Mouse (Mus musculus) liver, adult 2 months (tissue): Measurements from ENCODE around the gene Tspyl2. TPM values are rescaled to one million over a fixed set of nuclear protein-coding genes. Genes with fewer than 3 reads are reported as not detected.

ENCODE experiments used
- DNase-seq: peaks from one replicate; pipeline ENCODE4 v3.0.0-alpha.2; 2011; ENCODE audit warnings: low read depth, low spot score; ENCODE audit errors: extremely low read depth
- H3K27ac ChIP-seq: fragments of 200-500 bp; replicated peaks from 2 replicates; pipeline ENCODE4 v1.5.1; 2012; ENCODE audit warnings: low read depth, mild to moderate bottlenecking, control low read depth, inconsistent platforms, low read length; ENCODE audit not compliant: insufficient read depth
- H3K27me3 ChIP-seq: fragments of 200-500 bp; 2 replicates; pipeline ENCODE4 v1.6.1; 2012; ENCODE audit warnings: mild to moderate bottlenecking, moderate library complexity, low read length, inconsistent platforms; ENCODE audit not compliant: control insufficient read depth, insufficient read depth
- H3K36me3 ChIP-seq: fragments of 200-500 bp; 2 replicates; pipeline ENCODE4 v1.6.1; 2012; ENCODE audit warnings: low read length, inconsistent platforms; ENCODE audit not compliant: control insufficient read depth, insufficient read depth
- H3K4me1 ChIP-seq: fragments of 200-500 bp; 2 replicates; pipeline ENCODE4 v1.6.1; 2011; ENCODE audit warnings: low read length; ENCODE audit not compliant: control insufficient read depth, insufficient read depth
- H3K4me3 ChIP-seq: fragments of 200-500 bp; 2 replicates; pipeline ENCODE4 v1.5.1; 2011; ENCODE audit warnings: low read depth, mild to moderate bottlenecking, control low read depth, low read length, moderate library complexity; ENCODE audit not compliant: insufficient read depth
- H3K79me2 ChIP-seq: fragments of 200-500 bp; 2 replicates; pipeline ENCODE4 v1.6.1; 2012; ENCODE audit warnings: inconsistent platforms, mild to moderate bottlenecking, low read length, moderate library complexity; ENCODE audit not compliant: control insufficient read depth, insufficient read depth
- H3K9ac ChIP-seq: fragments of 200-500 bp; 2 replicates; pipeline ENCODE4 v1.6.1; 2012; ENCODE audit warnings: low read depth, mild to moderate bottlenecking, control low read depth, inconsistent platforms, low read length
- CTCF ChIP-seq: fragments of 200-500 bp; IDR thresholded peaks from 2 replicates; pipeline ENCODE4 v1.5.1; 2011; ENCODE audit warnings: low read depth, low read length, control low read depth
- POLR2A ChIP-seq: fragments of 200-500 bp; IDR thresholded peaks from 2 replicates; pipeline ENCODE4 v1.6.1; 2011; ENCODE audit warnings: low read length, control low read depth; ENCODE audit not compliant: insufficient read depth; ENCODE audit errors: extremely low read depth
- WGBS: fragments of 180-500 bp; shearing (Covaris S2); methylation state at CpG from one replicate; pipeline ENCODE4 v1.1.7; 2018; 5-methylcytosine and 5-hydroxymethylcytosine counted together
- polyA plus RNA-seq: library from polyadenylated mRNA; depleted of rRNA; stranded (reverse); fragments of >200 nt; gene quantifications from 2 replicates; pipeline ENCODE4 v1.2.3, GENCODE M21; 2012
- total RNA-seq: library from RNA; depleted of rRNA; stranded (reverse); fragments of >200 nt; gene quantifications from 2 replicates; pipeline ENCODE4 v1.2.3, GENCODE M21; 2014

Gene Tspyl2
- total and polyA plus RNA-seq, 2 experiments: 3.5 to 9.3 TPM

GRCm38 (mm10) chrX:152327689-152328052 is 14.6 kb downstream of the Tspyl2 start:
- WGBS: 16% methylated on average over 8 of the region's 8 CpGs
- Histone ChIP-seq H3K79me2 (no peaks in the 10 kb centered on the region), H3K27me3 (no peaks in the 10 kb centered on the region), H3K36me3 (no peaks in the 10 kb centered on the region), H3K4me3 (peak overlapping the region; percentile 9; the same call in 1 of the 2 replicates), H3K27ac (no peak overlapping the region), H3K9ac (no peak overlapping the region), H3K4me1 (no peaks in the 10 kb centered on the region)
- DNase-seq: no peak
- TF ChIP-seq CTCF (no peak), POLR2A (no peak)

- TF ChIP-seq CTCF: no peak
- TF ChIP-seq POLR2A: 0 out of 2 replicates have a peak, but pooled peaks have one; percentile 10
- no peaks in the 10 kb centered on the region for H3K36me3 ChIP-seq
- under 1% methylated on average over 29 of the region's 29 CpGs for WGBS
- peak; percentile 84 for DNase-seq
- no peaks in the 10 kb centered on the region for H3K4me1 ChIP-seq
- peak within 1 kb of the TSS; percentile 74 for H3K4me3 ChIP-seq
- H3K9ac ChIP-seq: peak within 1 kb of the TSS; percentile 69
- no peaks in the 10 kb centered on the region for H3K79me2 ChIP-seq
- H3K27me3 ChIP-seq: no peaks in the 10 kb centered on the region
- no peak within 1 kb of the TSS for H3K27ac ChIP-seq
Measured at GRCm38 (mm10) chrX:152326996-152327688, 15.1 kb downstream of the Tspyl2 start, which contains the start of gene Kantr. Gene Kantr (minus strand): TSS chrX:152327495.

- Histone ChIP-seq H3K79me2 (no peaks in the 10 kb centered on the region), H3K4me3 (no peak overlapping the region), H3K4me1 (no peaks in the 10 kb centered on the region), H3K27ac (no peak overlapping the region), H3K27me3 (no peaks in the 10 kb centered on the region), H3K36me3 (no peaks in the 10 kb centered on the region), H3K9ac (no peak overlapping the region)
- DNase-seq: no peak
- TF ChIP-seq POLR2A: no peak
- no peak for TF ChIP-seq CTCF
- WGBS: 100% methylated on average over 1 of the region's 1 CpGs
Measured at GRCm38 (mm10) chrX:152323584-152323983, 18.6 kb downstream of the Tspyl2 start.

- no peaks in the 10 kb centered on the region for H3K36me3 ChIP-seq
- no peaks in the 10 kb centered on the region for H3K27me3 ChIP-seq
- H3K9ac ChIP-seq: no peak overlapping the region
- H3K4me3 ChIP-seq: no peak overlapping the region
- no peaks in the 10 kb centered on the region for H3K4me1 ChIP-seq
- WGBS: 61% methylated on average over 2 of the region's 2 CpGs
- H3K27ac ChIP-seq: no peak overlapping the region
- no peak for DNase-seq
- TF ChIP-seq CTCF (no peak), POLR2A (no peak)
- no peaks in the 10 kb centered on the region for H3K79me2 ChIP-seq
Measured at GRCm38 (mm10) chrX:152322776-152323175, 19.4 kb downstream of the Tspyl2 start.

GRCm38 (mm10) chrX:152320535-152320934 is 21.7 kb downstream of the Tspyl2 start:
- TF ChIP-seq POLR2A (no peak), CTCF (no peak)
- 90% methylated on average over 4 of the region's 4 CpGs for WGBS
- H3K9ac ChIP-seq: no peak overlapping the region

GRCm38 (mm10) chrX:152307942-152308341 is 34.3 kb downstream of the Tspyl2 start:
- Histone ChIP-seq H3K4me3 (no peak overlapping the region), H3K4me1 (no peaks in the 10 kb centered on the region), H3K27ac (no peak overlapping the region), H3K9ac (no peak overlapping the region), H3K36me3 (no peaks in the 10 kb centered on the region), H3K79me2 (no peaks in the 10 kb centered on the region), H3K27me3 (no peaks in the 10 kb centered on the region)
- TF ChIP-seq CTCF: peak; percentile 7; the same call in 1 of the 2 replicates
- TF ChIP-seq POLR2A: no peak
- 60% methylated on average over 2 of the region's 2 CpGs for WGBS
- DNase-seq: peak; percentile 7

More at GRCm38 (mm10) chrX:152320535-152320934, 21.7 kb downstream of the Tspyl2 start:
- Histone ChIP-seq H3K27me3 (no peaks in the 10 kb centered on the region), H3K4me3 (no peak overlapping the region), H3K27ac (no peak overlapping the region), H3K4me1 (no peaks in the 10 kb centered on the region), H3K79me2 (no peaks in the 10 kb centered on the region), H3K36me3 (no peaks in the 10 kb centered on the region)
- no peak for DNase-seq
